Mouse (Mus musculus) heart, postnatal 4 days (tissue): ENCODE measurements around the gene Wipf3. TPM values are rescaled to one million over a fixed set of nuclear protein-coding genes. Genes with fewer than 3 reads are reported as not detected.
A peak's percentile ranks its signal among the peaks of the same experiment; 100 is the strongest.

ENCODE experiments used
- DNase-seq: peaks from one replicate; pipeline ENCODE4 v3.0.0; 2021
- total RNA-seq, 2 experiments: library from RNA; stranded (reverse); gene quantifications; 2 replicates each; pipeline ENCODE4 v1.2.3; 2021

Wipf3 gene
- total RNA-seq: 10 to 100 TPM; 15.2 to 15.9 TPM

DNA sequence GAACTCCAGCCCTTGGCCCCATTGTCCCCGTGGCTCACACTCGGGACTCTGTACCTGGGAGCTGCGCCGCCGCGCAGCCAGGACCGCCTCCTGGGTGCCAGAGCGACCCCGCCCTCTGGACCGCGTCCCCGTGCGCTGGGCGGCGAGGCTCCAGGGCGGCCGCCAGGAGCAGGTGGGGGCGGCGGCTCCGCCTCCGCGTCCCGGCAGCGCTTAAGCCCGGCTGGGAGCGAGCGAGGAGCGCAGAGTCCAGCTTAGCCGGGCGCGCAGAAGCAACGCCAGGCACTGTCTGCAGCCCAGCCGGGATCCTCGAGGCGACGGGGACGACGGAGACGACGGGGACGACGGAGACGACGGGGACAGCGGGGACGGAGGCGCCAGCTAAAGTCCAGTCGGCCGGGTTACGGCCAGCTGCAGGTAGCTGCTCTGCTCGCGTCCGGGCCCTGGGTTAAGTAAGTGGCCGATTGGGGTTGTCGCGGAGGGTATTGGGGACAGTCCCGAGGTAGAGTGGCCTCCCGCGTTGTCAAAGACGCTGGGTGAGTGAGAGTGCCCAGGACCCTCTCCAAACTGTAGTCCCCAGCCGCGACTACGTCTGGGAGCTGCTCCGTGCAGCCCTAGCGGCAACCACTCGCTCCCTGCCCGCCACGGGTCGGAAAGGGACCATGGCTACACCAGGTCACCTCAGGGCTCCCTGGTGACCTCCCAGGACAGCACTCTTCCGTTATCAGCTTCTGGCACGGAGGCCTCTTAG is at the start of gene Wipf3:
Gene Wipf3, plus strand, starts transcription at position 157 of the 748 bp plus-strand sequence.
- peak; percentile 78 for DNase-seq

DNA sequence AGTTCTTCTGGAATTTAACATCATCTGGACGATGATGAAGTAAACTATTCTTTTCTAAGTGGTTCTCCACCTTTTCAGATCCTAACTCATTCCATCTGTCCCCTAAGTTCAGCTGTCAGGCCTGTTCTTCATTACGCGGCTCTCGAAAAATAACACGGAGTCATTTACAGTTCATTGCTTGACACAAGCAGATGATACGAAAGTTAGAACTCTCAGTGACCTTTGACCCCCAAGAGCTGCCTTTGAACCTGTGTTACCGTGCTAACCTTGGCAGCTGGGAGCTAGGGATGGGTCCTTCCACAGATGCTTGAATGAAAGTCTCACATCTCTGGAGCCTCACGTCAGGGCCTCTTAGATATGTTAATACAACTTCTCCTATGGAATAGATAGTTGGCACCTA is 46.8 kb upstream of the Wipf3 start:
- no peak for DNase-seq

DNA sequence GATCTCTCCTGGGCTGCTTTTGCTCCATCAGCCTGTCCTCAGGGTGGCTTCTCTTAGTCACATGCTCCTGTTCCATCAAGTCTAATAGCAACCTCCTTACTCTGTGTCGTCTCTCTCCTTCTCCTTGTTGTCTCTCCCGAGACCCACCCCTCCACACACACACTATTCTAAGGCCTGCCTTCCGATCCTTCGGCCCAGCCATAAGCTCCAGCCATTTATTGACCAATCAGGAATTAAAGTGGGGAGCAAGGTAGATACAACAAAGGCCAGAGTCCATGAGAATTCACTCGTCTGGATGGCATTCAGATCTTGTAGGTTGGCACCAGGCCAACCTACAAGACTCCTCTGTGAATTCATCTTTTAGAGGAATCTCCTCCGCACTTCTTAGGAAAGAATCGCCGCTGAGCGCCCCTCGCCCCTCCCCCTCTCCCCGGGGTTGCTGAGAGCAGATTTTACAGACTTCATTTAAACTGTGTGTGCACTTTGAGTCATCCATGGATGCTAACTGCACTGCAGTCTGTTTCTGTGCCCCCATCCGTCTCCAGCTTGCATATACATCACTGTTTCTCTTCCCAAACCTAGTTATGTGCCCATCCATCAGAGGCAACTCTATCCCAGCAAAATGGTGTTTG is 45.4 kb upstream of the Wipf3 start:
- no peak for DNase-seq

DNA sequence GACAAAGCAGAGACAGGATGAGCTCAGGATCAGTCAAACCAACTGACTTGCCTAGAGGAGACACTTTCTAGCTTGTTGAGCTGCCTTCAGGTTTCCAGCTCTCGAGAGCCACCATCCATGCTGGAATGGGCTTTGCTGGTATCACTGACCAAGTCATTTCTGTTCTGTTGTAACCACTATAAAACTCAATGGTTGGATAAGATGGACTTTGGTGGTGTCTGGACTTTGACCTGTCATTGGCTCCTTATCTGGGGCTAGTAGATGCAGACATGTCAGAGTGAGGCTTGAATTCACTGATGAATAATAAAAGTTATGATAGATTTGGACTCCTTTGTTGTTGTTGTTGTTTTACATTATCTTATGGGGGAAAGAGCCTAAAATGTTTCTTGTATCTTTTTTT is 44.6 kb upstream of the Wipf3 start:
- no peak for DNase-seq

DNA sequence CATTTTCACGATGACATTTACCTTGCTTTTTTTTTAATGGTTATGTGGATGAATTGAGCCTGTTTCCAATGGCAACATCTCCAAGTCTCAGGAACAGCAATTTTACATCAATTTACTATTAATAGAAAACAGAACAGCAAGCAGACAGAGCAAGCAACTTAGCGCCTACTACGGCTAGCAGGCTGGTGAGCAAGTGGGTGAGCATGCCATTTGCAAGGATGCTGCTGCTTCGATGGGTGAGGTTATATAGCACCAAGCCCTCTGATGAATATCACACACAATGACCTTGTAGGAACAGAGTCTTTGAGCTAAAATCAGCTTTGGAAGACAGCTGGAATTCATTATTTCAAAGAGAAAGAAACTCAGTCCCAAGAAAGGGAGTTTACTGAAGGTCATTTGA is 43.0 kb upstream of the Wipf3 start:
- DNase-seq: no peak

DNA sequence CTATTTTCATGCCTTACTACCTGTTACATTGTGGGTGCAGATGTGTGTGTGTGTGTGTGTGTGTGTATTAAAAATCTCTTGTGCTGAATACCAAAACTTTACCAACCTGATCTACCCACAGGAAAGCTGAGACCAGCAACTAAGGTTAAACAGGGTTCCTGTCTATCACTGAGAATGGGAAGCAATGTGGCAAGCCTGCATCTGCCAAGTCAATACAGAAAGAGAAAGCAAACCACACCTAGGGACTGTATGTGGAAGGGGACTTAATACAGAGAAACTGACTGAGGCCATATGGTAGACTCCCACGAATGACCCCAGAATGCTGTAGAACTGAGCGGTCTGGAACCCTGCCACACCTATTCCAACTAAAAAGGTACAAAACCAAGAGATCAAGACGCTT is 42.4 kb upstream of the Wipf3 start:
- DNase-seq: no peak

DNA sequence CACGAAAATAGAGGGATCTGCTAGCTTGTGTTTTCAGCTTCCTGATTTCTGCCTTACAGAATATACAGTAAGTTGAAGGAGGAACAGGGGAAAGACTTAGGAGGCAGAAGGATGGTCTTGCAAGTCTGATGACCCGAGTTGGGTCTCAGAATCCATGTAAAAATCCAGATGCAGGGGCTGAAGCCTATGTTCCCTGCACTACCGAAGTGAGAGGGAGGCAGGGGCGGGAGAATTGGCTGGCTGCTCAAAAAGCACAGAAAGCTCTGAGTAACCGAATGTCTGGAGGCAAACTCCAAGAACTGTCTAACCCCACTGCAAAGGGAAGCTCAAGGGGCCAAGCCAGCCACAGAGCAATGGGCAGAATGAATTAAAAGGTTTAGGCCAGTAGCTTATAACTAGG is 41.7 kb upstream of the Wipf3 start:
- DNase-seq: no peak

DNA sequence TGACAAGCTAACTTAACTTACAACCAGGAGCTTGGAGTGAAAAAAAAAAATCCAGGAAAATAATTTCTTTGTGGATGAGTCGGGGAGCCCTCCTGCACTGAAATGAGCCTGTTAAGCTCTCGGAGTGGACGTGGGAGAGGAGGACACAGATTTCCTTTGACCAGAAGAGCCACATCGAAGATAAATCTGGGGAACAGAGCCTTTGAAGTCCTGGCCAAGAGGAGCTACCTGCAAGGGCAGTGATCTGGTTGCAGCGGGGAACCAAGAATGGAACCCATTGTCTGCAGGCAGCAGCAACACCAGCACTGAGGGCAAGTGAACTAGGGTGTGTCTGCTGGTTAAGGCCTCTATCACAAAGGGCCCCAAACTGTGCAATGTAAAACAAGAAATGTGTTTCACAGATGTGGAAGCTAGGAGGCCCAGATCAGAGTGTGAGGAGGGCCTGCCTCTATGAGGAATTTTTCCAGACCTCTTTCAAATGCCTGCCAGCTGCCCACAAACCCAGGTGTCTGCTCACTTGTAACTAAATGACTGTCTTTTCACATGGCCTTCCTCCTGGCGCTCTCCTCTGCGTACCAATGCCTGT is 40.6 kb upstream of the Wipf3 start:
- DNase-seq: no peak

DNA sequence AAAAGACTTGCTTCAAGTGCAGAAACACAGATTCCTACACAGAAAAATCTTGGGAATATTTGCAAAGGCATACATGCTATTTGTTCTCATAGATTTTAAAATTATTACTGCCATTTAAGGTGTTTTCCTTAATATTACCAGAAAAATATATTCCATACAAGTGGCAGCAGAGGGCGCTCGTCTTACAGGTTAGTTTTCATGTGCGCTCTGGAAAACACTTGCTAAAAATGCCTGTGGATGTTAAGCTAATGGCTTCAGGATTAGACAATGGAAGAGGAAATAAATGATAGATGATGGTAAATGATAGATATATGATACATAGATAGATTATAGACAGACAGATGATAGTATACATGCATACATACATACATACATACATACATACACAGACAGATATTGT is 37.6 kb upstream of the Wipf3 start:
- peak; percentile 65 for DNase-seq

DNA sequence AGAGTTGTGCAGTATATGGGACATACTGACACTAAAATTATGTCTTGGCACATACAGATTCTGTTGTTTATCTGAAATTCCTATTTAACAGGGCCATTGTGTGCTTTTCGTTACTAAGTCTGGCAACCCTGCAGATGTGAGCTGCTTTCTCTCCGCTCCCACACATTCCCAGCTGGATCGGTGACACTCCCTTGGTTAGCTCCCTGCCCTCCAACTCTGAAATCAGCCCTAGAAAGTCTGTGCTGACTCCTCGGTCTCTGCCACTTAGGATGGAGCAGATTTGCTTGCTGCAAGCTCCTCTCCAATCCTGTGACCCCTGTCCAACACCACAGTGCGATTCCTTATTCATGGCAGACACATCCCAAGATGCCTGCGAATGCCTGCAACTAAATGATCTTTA is 35.5 kb upstream of the Wipf3 start:
- no peak for DNase-seq

DNA sequence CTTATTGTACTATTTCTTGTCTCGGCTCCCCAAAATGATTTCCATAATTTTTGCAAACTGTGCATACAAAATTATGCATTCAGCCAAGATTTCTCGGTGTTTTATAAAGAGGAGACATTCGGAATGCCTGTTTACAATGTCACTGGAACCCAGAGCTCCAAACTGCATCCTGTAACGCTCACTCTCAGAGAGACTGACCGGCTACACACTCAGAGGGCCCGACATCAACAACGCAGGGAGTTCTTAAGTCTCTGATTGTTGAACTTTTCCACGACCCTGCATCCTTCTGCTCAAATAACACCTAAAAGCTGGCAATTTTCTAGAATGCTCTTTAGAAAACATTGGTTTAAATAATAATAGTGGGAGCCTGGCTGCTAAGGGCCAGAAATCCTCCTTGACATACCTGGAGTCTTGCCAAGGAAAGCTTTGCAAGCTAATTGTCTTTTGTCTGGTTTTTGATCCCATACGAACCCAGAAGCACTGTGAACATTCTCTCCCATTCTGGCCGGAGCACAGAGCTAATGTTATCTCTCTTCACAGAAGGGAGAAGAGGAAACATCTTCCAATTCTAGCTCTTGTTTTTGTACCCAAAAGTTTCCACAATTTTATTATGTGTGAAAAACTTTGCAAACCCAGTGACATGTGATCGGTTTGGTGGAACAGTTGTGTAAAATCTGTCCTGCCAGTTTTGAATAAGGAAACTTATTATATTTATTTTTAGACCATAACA is 30.0 kb upstream of the Wipf3 start:
- no peak for DNase-seq

DNA sequence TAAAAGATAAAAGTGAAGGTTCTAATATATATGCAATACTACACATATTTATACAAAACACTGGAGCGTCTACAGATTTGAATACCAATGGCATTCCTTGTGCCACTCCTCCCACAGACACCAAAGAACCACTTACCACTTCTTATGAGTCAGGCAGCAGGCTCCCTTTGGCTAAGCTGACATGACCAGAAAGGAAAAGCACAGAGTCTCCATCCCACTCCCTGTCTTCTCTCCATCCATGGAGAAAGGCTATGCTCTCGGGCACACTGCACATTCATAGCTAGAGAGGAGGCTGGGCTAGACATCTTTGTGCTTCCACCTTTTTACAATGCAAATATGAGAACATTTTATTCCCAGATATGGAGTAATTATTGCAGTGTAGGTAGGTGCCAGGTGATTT is 27.9 kb upstream of the Wipf3 start:
- no peak for DNase-seq

DNA sequence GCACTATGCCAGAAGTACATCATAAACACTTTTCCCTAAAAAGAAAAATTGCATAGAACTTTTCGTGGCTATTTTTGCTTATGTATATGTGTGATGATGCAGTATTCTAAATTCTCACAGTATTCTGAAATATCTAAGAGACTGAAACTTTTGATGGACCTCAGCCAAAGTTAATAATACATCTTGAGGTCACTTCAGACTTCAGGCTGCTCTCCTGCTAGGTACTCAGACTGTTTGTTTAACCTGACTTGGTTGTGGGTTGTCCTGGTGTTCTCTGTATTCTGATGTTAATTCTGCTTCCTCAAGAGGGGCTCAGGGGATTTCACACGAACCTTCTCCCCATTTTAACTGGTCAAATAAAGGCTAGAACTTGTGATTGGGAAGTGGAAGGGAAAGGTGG is 24.5 kb upstream of the Wipf3 start:
- no peak for DNase-seq

DNA sequence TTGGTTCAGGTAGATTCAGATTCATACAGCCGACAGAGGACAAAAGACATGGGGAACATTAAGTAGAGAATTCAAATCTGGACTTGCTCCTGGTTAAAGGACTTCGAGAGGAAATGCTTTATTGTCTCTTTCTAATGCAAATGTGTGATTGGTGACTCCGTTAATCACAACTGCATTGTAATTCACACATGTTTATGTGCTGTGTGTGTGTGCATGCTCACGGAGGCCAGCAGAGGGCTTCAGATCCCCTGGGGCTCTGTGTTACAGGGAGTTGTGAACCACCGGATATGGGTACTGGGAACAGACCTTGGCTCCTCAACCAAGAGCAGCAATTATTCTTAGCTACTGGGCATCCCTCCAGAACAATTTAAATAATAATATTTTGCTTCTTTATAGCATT is 23.3 kb upstream of the Wipf3 start:
- no peak for DNase-seq

DNA sequence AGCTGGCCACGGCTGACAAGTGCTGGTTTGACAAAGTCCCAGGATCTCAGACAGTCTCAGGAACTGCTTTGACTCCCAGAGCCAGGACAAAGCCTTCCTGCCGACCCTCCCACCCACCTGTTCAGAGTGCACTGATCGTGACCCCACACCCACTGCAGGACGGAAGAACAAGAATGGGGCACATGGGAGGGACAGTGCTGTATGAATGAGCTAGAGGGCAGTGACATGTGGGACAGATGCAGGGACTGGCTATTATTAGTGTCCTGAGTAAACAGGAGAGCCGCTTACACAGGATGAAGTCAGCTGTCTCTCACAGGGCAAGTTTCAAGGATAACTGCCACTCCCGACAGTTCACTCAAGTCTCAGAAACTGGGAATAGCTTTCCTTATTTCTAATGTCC is 20.1 kb upstream of the Wipf3 start:
- peak; percentile 39 for DNase-seq

DNA sequence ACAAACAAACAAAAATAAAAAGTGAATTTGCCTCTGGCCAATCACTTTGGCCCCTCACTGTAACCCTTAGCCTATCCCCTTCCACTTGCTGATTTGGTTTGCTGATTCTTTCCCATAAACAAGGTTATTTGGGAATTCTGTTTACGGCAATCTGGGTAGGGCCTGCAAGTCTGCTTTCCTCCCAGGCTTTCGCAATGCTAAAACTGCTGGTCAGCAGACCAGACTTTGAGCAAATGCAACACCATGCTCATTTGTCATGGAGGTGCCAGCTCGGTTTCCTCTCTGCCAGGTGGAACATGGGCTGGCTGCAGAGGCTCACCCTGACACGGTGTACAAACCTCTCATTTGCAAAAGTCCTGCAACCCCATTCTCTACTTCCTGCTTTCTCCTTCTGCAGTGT is 19.0 kb upstream of the Wipf3 start:
- no peak for DNase-seq

DNA sequence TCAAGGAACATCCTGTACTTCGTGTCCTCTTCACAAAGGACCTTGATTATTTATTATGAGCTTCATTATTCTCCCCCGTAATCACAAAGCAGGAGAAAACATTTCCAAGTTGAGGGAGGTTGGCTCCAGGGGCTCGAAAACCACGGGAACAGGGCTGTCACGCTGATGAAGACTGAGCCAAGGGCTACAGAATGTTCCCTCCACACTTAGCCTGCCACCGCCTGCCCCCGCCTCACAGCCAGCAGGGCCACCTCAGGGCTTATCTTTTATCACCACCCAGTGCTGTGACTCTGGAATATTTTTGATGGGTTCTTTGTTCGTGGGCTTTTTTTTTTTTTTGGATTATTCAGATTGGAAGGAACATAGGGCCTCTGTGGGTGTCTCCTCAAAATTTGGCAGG is 17.8 kb upstream of the Wipf3 start:
- DNase-seq: no peak

DNA sequence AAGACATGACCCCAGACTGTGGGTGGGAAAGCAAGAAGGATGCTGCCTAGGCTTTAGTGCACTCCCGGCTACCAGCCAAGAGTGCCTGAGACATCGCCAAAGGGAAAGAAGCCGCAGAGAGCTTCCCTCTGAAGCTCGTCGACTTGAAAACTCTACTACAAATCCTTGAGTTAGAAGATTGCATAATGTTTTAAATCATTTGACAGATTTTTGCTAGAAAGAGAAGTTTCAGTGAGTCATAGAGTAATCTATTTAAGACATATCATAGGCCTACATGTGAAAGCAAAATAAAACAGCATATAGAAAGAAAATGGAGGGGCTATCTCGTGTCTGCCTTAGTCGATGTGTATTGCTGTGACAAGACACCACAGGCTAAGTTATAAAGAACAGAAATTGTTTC is 16.5 kb upstream of the Wipf3 start:
- no peak for DNase-seq

DNA sequence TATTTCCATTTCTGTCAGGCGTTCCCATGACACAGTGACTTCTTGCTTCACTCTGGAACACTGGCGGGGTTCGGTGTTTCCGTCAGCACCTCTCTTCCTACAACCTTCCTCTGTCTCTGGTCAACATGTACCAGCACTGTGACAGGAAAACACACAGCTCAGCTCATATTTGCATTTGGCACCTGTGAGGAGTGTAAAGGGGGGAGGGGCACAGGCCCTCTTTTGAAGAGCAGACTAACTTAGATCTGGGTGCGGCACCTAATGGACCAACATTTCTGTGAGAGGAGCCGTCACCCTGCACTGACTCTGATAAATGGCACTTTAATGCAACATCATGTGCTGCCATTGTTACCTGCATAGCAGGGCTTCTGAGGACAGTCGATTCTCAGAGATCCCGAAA is 4.2 kb upstream of the Wipf3 start:
- no peak for DNase-seq

DNA sequence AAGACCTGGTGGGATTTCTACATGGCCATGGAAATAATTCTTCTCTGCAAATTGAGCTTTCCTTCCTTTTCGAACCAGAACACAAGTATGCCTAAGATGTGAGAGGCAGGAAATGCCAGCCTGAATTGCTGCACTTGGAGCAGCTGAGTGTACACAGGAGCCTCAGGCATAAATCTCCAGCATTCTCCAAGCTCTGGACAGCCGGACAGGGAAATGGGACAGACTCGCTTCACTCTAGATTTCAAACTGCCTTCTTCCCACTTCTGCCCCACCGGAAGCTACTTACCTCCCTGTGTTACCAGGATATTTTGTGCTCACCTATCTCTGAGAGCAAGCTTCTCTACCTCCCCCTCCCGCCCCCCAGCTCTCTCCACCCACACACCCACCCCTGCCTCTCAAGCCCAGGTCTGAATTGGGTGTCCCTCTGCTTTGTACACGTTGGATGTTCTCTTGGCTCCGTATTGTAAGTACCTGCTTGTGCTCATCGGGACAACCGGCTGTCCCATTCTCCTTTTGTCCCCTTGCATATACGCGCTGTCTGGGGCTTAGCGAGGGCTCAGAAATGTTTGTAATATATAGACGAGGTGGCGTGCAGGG is 455 bp upstream of the Wipf3 start:
- DNase-seq: no peak

DNA sequence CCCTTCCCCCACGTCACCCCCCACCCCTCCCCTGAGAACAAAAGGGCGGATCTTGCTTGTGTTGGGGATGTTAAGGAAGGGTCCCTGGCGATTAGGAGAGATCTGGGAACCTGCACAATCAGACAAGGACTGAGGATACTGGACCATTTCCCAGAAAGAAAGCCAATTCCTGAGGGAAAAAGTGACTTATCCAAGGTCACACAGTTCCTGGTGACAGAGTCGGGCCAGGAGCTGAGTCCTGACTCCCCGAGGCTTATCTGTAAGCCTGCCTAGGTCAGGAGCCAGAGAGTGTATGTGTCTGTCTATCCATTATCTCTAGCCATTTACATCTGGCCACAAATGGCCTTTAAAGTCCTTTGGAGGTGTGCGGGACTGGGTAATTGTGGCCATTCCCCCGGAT is 818 bp downstream of the Wipf3 start:
- no peak for DNase-seq

DNA sequence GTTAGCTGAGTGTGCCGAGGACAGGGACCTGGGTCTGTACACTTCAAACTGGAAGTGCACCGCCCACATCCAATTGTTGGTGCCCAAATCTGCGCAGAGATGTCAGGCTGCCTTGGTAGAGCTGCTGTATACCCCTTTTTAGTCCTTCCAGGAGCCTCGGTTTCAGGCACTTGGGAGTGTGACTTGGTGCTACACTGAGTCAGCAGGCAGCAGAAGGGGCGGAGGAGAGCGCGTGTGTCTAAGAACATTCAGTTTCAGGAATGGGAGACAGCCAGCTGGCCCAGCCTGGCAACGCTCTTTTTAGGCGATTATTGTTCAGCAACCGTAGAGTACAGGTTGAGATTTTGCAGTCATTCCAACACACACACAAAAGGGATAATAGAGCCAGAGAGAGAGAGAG is 2.4 kb downstream of the Wipf3 start:
- no peak for DNase-seq

DNA sequence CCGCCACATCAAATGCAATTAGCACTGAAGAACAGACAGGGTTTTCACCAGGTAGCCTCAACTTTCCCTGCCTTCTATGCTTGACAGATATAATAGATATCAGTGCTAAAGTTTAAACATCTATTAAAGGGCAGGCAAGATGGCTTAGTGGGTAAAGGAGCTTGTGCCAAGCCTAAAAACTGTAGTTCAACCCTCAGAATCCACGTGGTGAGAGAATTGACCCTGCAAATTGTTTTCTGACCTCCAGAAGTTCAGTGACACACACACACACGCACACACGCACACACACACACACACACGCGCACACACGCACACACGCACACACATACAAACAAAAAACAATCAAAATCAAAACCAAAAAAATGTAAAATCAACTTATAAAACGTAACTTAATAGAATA is 2.8 kb downstream of the Wipf3 start:
- DNase-seq: no peak
